Mouse (Mus musculus) monocyte, adult 2 months (primary cell): Measurements from ENCODE around the gene Arhgdib.
"Not testable (repeated sequence)": the region's sequence is repeated elsewhere in the genome, so short reads cannot be mapped to it uniquely, and the experiment has no call there.

Source experiments
- DNase-seq, 2 experiments: peaks; one replicate each; pipeline ENCODE4 v3.0.0; 2022; ENCODE audit warnings: low spot score in 2 of 2, low read depth in 1 of 2

Arhgdib gene

GRCm38 (mm10) chr6:136889554-136889953, 52.1 kb downstream of the Arhgdib start:
- no peak for DNase-seq

- DNase-seq, result no peak
Measured at GRCm38 (mm10) chr6:136889067-136889466, 52.6 kb downstream of the Arhgdib start.

GRCm38 (mm10) chr6:136887854-136888253, 53.8 kb downstream of the Arhgdib start:
- no peak for DNase-seq

GRCm38 (mm10) chr6:136884766-136885165, 56.9 kb downstream of the Arhgdib start:
- DNase-seq, result not testable (repeated sequence)

GRCm38 (mm10) chr6:136883961-136884360, 57.7 kb downstream of the Arhgdib start:
- no peak for DNase-seq

GRCm38 (mm10) chr6:136883431-136883915, 58.2 kb downstream of the Arhgdib start:
- DNase-seq, result no peak

- no peak for DNase-seq
Measured at GRCm38 (mm10) chr6:136881678-136882077, 60.0 kb downstream of the Arhgdib start.

GRCm38 (mm10) chr6:136875670-136876069, 66.0 kb downstream of the Arhgdib start, which contains the start of gene Mgp:
TSS of gene Mgp (minus strand) at chr6:136875823.
- DNase-seq, result no peak

GRCm38 (mm10) chr6:136874599-136874998, 67.1 kb downstream of the Arhgdib start:
- DNase-seq, result no peak
